Mouse (Mus musculus) retina, adult 2 months (tissue): Measurements from ENCODE around the gene Spag8.
A peak's percentile ranks its signal among the peaks of the same experiment; 100 is the strongest.

Source experiments
- DNase-seq: peaks from one replicate; pipeline ENCODE4 v3.0.0-alpha.2; 2012; ENCODE audit warnings: low read depth, low spot score

The Spag8 gene

GRCm38 (mm10) chr4:43653161-43654015 lies at the start of gene Spag8:
Gene Spag8, minus strand, starts transcription at chr4:43653594.
- no peak for DNase-seq

- DNase-seq: no peak
Measured at GRCm38 (mm10) chr4:43700707-43701106, 47.3 kb upstream of the Spag8 start, which contains the start of gene Olfr70. Gene Olfr70, minus strand, starts transcription at chr4:43700807.

- no peak for DNase-seq
Measured at GRCm38 (mm10) chr4:43696561-43696960, 43.2 kb upstream of the Spag8 start.

GRCm38 (mm10) chr4:43695249-43695671 lies 41.9 kb upstream of the Spag8 start:
- no peak for DNase-seq

GRCm38 (mm10) chr4:43694439-43695248 lies 41.2 kb upstream of the Spag8 start:
- no peak for DNase-seq

GRCm38 (mm10) chr4:43693806-43694241 lies 40.4 kb upstream of the Spag8 start:
- DNase-seq: no peak

- DNase-seq: no peak
Measured at GRCm38 (mm10) chr4:43691026-43691425, 37.6 kb upstream of the Spag8 start.

- no peak for DNase-seq
Measured at GRCm38 (mm10) chr4:43690021-43690420, 36.6 kb upstream of the Spag8 start.

GRCm38 (mm10) chr4:43679416-43680043 lies 26.1 kb upstream of the Spag8 start:
- no peak for DNase-seq

- DNase-seq: no peak
Measured at GRCm38 (mm10) chr4:43678541-43678940, 25.1 kb upstream of the Spag8 start.

GRCm38 (mm10) chr4:43675608-43676007 lies 22.2 kb upstream of the Spag8 start:
- DNase-seq: no peak

GRCm38 (mm10) chr4:43674974-43675373 lies 21.6 kb upstream of the Spag8 start:
- no peak for DNase-seq

GRCm38 (mm10) chr4:43673703-43674102 lies 20.3 kb upstream of the Spag8 start:
- no peak for DNase-seq

- DNase-seq: peak; percentile 80
Measured at GRCm38 (mm10) chr4:43672070-43672469, 18.7 kb upstream of the Spag8 start.

- DNase-seq: no peak
Measured at GRCm38 (mm10) chr4:43669428-43669794, 16.0 kb upstream of the Spag8 start.

GRCm38 (mm10) chr4:43668782-43669427 lies 15.5 kb upstream of the Spag8 start, which contains the start of the genes Tmem8b and Fam221b:
Gene Tmem8b, plus strand, starts transcription at chr4:43668971.
Gene Fam221b, minus strand, starts transcription at chr4:43669145.
- peak; percentile 72 for DNase-seq

- no peak for DNase-seq
Measured at GRCm38 (mm10) chr4:43666412-43666811, 13.0 kb upstream of the Spag8 start.

- DNase-seq: no peak
Measured at GRCm38 (mm10) chr4:43657146-43657545, 3.8 kb upstream of the Spag8 start.

GRCm38 (mm10) chr4:43656339-43657109 lies 3.1 kb upstream of the Spag8 start, which contains the start of gene Hint2:
Gene Hint2, minus strand, starts transcription at chr4:43656466.
- peak; percentile 90 for DNase-seq

GRCm38 (mm10) chr4:43655656-43656338 lies 2.4 kb upstream of the Spag8 start:
- DNase-seq: no peak
